Mouse (Mus musculus) liver, postnatal 0 days (tissue): Measurements from ENCODE around the gene Best1. TPM values are rescaled to one million over a fixed set of nuclear protein-coding genes. Genes with fewer than 3 reads are reported as not detected.
A peak's percentile ranks its signal among the peaks of the same experiment; 100 is the strongest.

Experiments used
- ATAC-seq: fragments of 200-750 bp; cut with Nextera tagmentation; 2 replicates; pipeline ENCODE4 v1.8.0; 2017; ENCODE audit warnings: mild to moderate bottlenecking, moderate library complexity
- DNase-seq: peaks from one replicate; pipeline ENCODE4 v3.0.0-alpha.2; 2016
- H3K27ac ChIP-seq: fragments of 300-500 bp; sonication (generic); 2 replicates; pipeline ENCODE4 v1.5.1; 2014; ENCODE audit warnings: antibody characterized with exemption, moderate library complexity, mild to moderate bottlenecking, low read depth
- H3K27me3 ChIP-seq: fragments of 300-500 bp; sonication (generic); 2 replicates; pipeline ENCODE4 v1.6.1; 2014; ENCODE audit warnings: low read length, control low read depth, mixed read lengths; ENCODE audit not compliant: insufficient read depth
- H3K36me3 ChIP-seq: fragments of 300-500 bp; sonication (generic); replicated peaks from 2 replicates; pipeline ENCODE4 v1.6.1; 2014; ENCODE audit warnings: mild to moderate bottlenecking, control low read depth, low read length, moderate library complexity, mixed read lengths; ENCODE audit not compliant: insufficient read depth
- H3K4me1 ChIP-seq: fragments of 300-500 bp; sonication (generic); 2 replicates; pipeline ENCODE4 v1.6.1; 2014; ENCODE audit warnings: antibody characterized with exemption, mild to moderate bottlenecking, control low read depth; ENCODE audit not compliant: insufficient read depth
- H3K4me2 ChIP-seq: fragments of 300-500 bp; sonication (generic); 2 replicates; pipeline ENCODE4 v1.6.1; 2014; ENCODE audit warnings: low read depth, mild to moderate bottlenecking, low read length, moderate library complexity, mixed read lengths
- H3K4me3 ChIP-seq: fragments of 300-500 bp; sonication (generic); 2 replicates; pipeline ENCODE4 v1.5.1; 2014; ENCODE audit warnings: low read depth, low read length
- H3K9ac ChIP-seq: fragments of 300-500 bp; sonication (generic); replicated peaks from 2 replicates; pipeline ENCODE4 v1.6.1; 2014; ENCODE audit warnings: mild to moderate bottlenecking, moderate library complexity
- H3K9me3 ChIP-seq: fragments of 300-500 bp; sonication (generic); 2 replicates; pipeline ENCODE4 v1.6.1; 2016; ENCODE audit warnings: mild to moderate bottlenecking, control low read depth, low read length, mixed read lengths
- CTCF ChIP-seq: sonication (generic); IDR thresholded peaks from 2 replicates; pipeline ENCODE4 v1.5.1; 2016; ENCODE audit warnings: antibody characterized with exemption, low read depth
- EP300 ChIP-seq: IDR thresholded peaks from 2 replicates; pipeline ENCODE4 v1.6.1; 2016; ENCODE audit warnings: antibody characterized with exemption, low read depth, mild to moderate bottlenecking
- WGBS: fragments of 180-500 bp; shearing (Covaris S2); extraction: QIAGEN DNeasy Blood & Tissue Kit; methylation state at CpG from one replicate; pipeline ENCODE4 v1.1.7; 2014; ENCODE audit not compliant: insufficient replicate concordance; 5-methylcytosine and 5-hydroxymethylcytosine counted together
- polyA plus RNA-seq: library from polyadenylated mRNA; unstranded; fragments of >200 nt; fragmentation: Nextera tagmentation; extraction: Ambion mirVana; gene quantifications from 2 replicates; pipeline ENCODE4 v1.2.1, GENCODE M21; 2015

Gene Best1
- polyA plus RNA-seq, 1 experiment from 2014 or later, result 0.13 TPM

DNA sequence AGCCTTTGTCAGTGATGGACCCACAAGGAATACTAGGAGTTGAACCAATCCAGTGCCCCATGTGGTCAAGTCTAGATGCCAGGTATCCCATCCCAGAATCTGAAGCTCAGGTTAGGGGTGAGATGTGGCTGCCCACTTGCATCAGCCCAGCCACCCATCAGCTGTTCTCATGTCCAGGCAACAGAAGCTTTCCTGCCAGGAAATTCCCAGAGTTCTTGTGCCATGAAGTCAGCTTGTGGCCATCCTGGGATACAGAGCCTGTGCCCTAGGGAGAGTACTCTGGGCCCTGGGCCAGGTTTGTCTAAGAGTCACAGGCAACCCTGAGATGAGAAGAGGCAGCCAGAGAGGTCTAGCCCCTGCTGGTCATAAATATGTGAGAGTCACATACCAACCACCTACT, 42.2 kb upstream of the Best1 start:
- Histone ChIP-seq H3K9me3 (no peaks in the 10 kb centered on the region), H3K4me2 (no peak overlapping the region), H3K27ac (no peak overlapping the region), H3K4me3 (no peak overlapping the region), H3K27me3 (no peaks in the 10 kb centered on the region), H3K9ac (no peak overlapping the region), H3K36me3 (no peaks in the 10 kb centered on the region), H3K4me1 (peaks cover 42% of the 10 kb centered on the region)
- ATAC-seq, result no peak
- TF ChIP-seq EP300, result no peak
- no peak for TF ChIP-seq CTCF
- no peak for DNase-seq

DNA sequence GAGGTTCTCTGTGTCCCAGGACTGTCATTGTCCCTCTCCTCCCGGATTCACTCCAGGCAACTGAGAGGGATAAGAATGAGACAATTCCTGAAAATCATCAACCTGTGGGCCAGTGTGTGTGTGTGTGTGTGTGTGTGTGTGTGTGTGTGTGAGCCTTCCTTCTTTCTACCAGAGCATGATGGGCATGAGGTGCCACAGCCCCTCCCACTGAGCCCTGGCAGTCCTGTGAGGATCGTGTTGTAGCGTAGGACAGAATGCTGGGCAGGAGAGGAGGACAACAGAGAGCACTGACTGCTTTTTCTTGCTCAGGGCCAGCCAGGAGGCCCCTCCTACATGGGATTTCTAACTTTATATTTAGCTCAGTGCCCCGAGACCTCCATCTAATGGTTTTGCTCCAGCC, 41.4 kb upstream of the Best1 start:
- no peaks in the 10 kb centered on the region for H3K36me3 ChIP-seq
- H3K4me3 ChIP-seq, result no peak overlapping the region
- no peak overlapping the region for H3K27ac ChIP-seq
- no peak for DNase-seq
- no peak overlapping the region for H3K9ac ChIP-seq
- TF ChIP-seq CTCF (no peak), EP300 (no peak)
- peak overlapping the region; percentile 96; the same call in 1 of the 2 replicates for H3K4me2 ChIP-seq
- no peak for ATAC-seq
- H3K9me3 ChIP-seq, result no peaks in the 10 kb centered on the region
- peaks cover 40% of the 10 kb centered on the region for H3K4me1 ChIP-seq
- H3K27me3 ChIP-seq, result no peaks in the 10 kb centered on the region
- 78% methylated on average over 4 of the region's 4 CpGs for WGBS

DNA sequence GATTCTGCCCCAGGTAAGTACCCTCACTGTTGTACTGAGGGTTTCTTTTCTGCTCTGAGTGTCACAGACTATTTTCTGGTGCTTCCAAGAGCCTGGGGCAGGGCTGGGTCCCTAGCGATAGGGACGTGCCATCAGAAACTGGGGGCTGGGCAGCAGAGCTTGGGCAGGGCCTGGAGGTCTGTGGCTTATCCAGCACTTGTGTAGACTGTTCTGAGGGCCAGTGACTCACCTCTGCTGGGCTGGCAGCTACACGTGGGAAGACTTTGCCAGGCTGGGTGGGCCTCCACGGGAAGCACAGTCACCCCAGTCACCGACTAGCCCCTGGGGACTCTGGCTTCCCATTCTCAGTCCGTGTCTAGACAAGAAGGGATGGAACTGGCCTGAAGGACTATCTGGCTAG, 40.8 kb upstream of the Best1 start:
- no peaks in the 10 kb centered on the region for H3K27me3 ChIP-seq
- H3K9me3 ChIP-seq, result no peaks in the 10 kb centered on the region
- H3K27ac ChIP-seq, result no peak overlapping the region
- H3K4me3 ChIP-seq, result peak overlapping the region; percentile 60
- DNase-seq (no peak), ATAC-seq (no peak)
- H3K36me3 ChIP-seq, result no peaks in the 10 kb centered on the region
- TF ChIP-seq CTCF (no peak), EP300 (no peak)
- H3K9ac ChIP-seq, result peak overlapping the region; percentile 65; the same call in 1 of the 2 replicates
- peak overlapping the region; percentile 96 for H3K4me2 ChIP-seq
- 40% methylated on average over 6 of the region's 6 CpGs for WGBS
- peaks cover 41% of the 10 kb centered on the region for H3K4me1 ChIP-seq

DNA sequence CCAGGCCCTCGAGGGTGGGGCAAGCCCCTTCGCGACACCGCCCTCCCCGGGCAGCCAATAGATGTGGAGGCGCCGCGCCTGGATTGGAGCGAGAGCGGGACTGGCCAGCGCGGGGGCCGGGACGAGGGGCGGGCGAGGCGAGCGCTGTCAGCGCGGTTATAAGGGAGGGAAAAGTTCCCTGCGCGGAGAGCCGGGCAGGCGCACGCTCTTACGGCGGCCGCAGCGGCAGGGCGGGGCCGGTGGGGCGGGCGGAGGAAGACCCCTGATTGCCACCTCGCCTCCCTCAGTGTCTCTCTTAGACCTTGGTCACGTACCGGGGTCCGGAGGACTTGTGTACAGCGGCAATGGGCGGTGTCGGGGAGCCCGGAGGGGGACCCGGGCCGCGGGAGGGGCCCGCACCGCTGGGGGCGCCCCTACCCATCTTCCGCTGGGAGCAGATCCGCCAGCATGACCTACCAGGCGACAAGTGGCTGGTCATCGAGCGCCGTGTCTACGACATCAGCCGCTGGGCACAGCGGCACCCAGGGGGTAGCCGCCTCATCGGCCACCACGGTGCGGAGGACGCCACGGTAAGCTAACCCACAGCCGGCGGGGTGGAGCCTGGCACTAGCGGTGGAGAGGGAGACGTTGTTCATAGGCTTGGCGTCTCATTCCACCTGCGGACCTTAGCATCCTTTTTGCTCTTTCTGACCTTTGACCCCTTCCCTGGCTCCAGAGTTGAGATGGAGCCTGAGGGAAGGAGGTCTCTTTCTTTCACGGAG, 40.1 kb upstream of the Best1 start, which contains the start of gene Fads3:
TSS of gene Fads3 (plus strand) at position 182 of the 761 bp plus-strand sequence.
- WGBS, result under 1% methylated on average over 60 of the region's 69 CpGs
- TF ChIP-seq EP300 (no peak), CTCF (peak; percentile 22; the same call in 1 of the 2 replicates)
- peaks cover 36% of the 10 kb centered on the region for H3K4me1 ChIP-seq
- no peak within 1 kb of the TSS for H3K27ac ChIP-seq
- H3K27me3 ChIP-seq, result no peaks in the 10 kb centered on the region
- H3K4me2 ChIP-seq, result peak within 1 kb of the TSS; percentile 96
- peak within 1 kb of the TSS; percentile 65 for H3K9ac ChIP-seq
- H3K9me3 ChIP-seq, result no peaks in the 10 kb centered on the region
- 0 out of 2 replicates have a peak, but pooled peaks cover under 1% of the 10 kb centered on the region for H3K36me3 ChIP-seq
- peak; percentile 77 for DNase-seq
- peak; percentile 78 for ATAC-seq
- peak within 1 kb of the TSS; percentile 60 for H3K4me3 ChIP-seq

DNA sequence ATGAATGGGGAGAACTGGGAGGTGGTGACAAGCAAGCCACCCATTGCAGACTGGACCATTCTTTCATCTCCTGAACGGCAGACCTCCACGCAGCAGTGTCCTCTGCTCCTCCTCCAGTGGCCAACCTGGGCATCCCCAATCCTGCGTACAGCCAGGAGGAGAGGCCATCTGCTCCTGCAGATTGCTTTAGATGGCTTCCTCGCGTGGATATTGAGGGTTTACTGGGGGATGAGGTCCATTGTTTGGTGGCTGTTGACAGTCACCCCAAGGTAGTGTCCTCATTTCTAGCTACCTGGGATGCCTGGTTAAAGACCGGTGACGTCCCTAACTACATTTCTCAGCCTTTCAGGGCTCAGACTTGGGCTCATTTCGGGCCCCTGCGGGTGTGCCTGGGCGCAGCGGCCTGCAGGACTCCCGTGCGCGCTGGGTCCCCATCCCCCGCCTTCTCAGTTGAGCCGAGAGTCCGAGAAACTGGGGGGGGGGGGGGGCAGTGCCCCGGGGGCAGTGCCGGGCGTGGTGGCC, 39.5 kb upstream of the Best1 start:
- 13% methylated on average over 18 of the region's 20 CpGs for WGBS
- H3K9ac ChIP-seq, result peak overlapping the region; percentile 65
- no peak for DNase-seq
- no peak overlapping the region for H3K27ac ChIP-seq
- no peaks in the 10 kb centered on the region for H3K27me3 ChIP-seq
- no peak for TF ChIP-seq CTCF
- TF ChIP-seq EP300, result no peak
- peaks cover 30% of the 10 kb centered on the region for H3K4me1 ChIP-seq
- peak overlapping the region; percentile 96 for H3K4me2 ChIP-seq
- H3K9me3 ChIP-seq, result no peaks in the 10 kb centered on the region
- no peak for ATAC-seq
- H3K4me3 ChIP-seq, result peak overlapping the region; percentile 60
- peaks cover 7% of the 10 kb centered on the region; the same call in 1 of the 2 replicates for H3K36me3 ChIP-seq

DNA sequence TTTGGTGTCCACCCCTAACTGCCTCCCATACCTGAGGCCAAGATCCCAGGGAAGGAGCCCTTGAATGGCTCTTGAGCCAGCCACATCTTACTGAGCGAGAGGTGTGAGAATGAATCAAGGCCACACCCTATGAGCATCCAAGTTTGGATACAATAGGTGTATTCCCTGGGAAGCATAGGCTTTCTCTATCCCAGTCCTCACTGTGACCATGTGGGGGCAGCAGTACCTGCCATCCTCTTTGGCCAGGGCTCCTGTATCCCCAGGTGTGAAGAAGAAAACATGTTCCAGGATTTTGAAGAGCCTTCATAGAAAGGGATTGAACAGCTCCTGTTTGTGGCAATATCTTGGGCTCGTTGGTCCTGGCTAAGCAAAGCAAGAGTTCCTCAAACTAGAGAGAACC, 38.2 kb upstream of the Best1 start:
- Histone ChIP-seq H3K4me1 (peaks cover 29% of the 10 kb centered on the region), H3K9ac (no peak overlapping the region), H3K4me3 (no peak overlapping the region), H3K27me3 (no peaks in the 10 kb centered on the region), H3K4me2 (no peak overlapping the region), H3K36me3 (peaks cover 19% of the 10 kb centered on the region), H3K9me3 (no peaks in the 10 kb centered on the region), H3K27ac (no peak overlapping the region)
- WGBS, result 77% methylated on average over 2 of the region's 2 CpGs
- ATAC-seq (no peak), DNase-seq (no peak)
- TF ChIP-seq EP300, result no peak
- peak; percentile 61 for TF ChIP-seq CTCF
